Mouse (Mus musculus) gastrocnemius, adult 2 months (tissue): ENCODE measurements around the gene Agl. TPM values are rescaled to one million over a fixed set of nuclear protein-coding genes. Genes with fewer than 3 reads are reported as not detected.

ENCODE experiments used
- DNase-seq: peaks from one replicate; pipeline ENCODE4 v3.0.0; 2022
- H3K27ac ChIP-seq: fragments of 200-600 bp; 2 replicates; pipeline ENCODE4 v1.8.1; 2022; ENCODE audit warnings: mild to moderate bottlenecking
- H3K4me3 ChIP-seq: fragments of 200-600 bp; 2 replicates; pipeline ENCODE4 v1.8.1; 2022; ENCODE audit warnings: mild to moderate bottlenecking, moderate library complexity
- CTCF ChIP-seq: fragments of 200-600 bp; IDR thresholded peaks from 2 replicates; pipeline ENCODE4 v1.8.1; 2022; ENCODE audit warnings: antibody characterized with exemption, mild to moderate bottlenecking, moderate library complexity
- intact Hi-C: fragments of 180-260 bp; cut with DNase I; formaldehyde crosslinking; loops from one replicate; pipeline ENCODE4 v1.15.1; 2025
- long read RNA-seq, 2 experiments: library from polyadenylated mRNA; stranded (forward); transcript quantifications; one replicate each; pipeline ENCODE4 v2.0.0; 2021
- total RNA-seq, 2 experiments: library from RNA; stranded (reverse); gene quantifications; 2 replicates each; pipeline ENCODE4 v1.2.3; 2021

Agl gene
- total RNA-seq: 1,000 to 10,000 TPM in 1 of 2 experiments, 100 to 1,000 TPM in 1; 657 to 1,000 TPM
- long read RNA-seq, experiment 1, full-length matches to known transcripts: 109 of 248 reads
- long read RNA-seq, experiment 1, partial matches to known transcripts: 24 of 248 reads
- long read RNA-seq, experiment 1, other reads (novel, unspliced or antisense): 115 of 248 reads
- long read RNA-seq, experiment 2, full-length matches to known transcripts: 102 of 248 reads
- long read RNA-seq, experiment 2, partial matches to known transcripts: 65 of 248 reads
- long read RNA-seq, experiment 2, other reads (novel, unspliced or antisense): 81 of 248 reads

DNA sequence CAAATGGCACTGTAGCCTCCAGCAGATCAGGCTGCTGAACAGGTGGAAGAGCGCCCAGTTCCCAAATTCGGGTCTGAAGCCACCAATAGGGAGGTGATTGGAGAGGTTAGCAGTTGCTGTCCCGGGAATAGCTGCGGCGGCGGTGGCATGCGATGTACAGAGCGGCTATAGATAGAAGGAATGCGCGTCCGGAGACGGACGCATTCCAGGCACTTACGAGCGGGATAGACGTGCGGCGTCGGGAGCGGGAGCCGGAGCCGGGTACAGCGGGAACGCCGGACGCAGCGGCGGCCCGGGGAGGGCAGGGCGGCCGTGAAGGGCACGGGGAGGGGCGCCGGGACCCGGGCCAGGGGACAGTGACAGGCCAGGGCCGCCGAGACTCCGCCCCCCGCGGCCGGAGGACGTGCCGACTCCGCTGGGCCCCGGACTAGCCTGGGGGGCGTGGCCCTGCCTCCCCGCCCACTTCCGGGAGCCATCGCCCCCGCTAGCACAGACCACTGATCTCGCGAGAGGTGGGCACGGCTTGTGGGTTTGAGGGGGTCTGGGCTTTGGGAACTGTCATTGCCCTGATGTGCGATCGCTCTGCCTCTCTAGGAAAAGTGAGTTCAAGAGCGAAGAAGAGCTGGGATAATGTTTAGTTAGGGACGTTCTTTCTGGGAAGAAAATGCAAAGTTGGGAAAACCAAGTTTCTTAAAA, at the start of gene Agl:
Gene Agl, minus strand, starts transcription at position 356 of the 696 bp plus-strand sequence.
- Histone ChIP-seq H3K27ac (peak within 1 kb of the TSS; percentile 98), H3K4me3 (peak within 1 kb of the TSS; percentile 82)
- DNase-seq: peak; percentile 100
- TF ChIP-seq CTCF: no peak
- intact Hi-C loops: no loop called here

DNA sequence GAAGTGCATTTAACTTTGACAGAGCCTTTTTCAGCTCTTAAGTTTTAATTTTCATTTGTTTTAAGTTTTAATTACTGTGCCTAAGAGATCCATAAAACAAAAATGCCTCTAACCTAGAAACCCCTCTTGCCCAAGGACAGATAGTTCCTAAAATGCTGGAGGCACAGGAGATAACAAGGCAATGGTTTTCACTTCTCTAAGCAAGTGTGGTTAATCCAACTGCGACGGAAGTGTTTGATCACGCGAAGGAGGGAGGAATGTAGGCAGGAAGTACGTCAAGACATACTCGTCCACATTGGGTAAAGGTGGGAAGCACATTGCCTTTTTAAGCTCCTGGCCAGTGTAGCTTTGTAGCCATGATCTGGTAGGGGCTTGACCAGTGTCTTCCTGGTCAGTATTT, 49.6 kb upstream of the Agl start:
- no peak for DNase-seq
- no peak overlapping the region for H3K4me3 ChIP-seq
- intact Hi-C loops: loop anchor here (10.0 kb wide), 1 partner anchor 823 kb away; no protein-coding TSS in a partner anchor
- no peak for TF ChIP-seq CTCF
- no peak overlapping the region for H3K27ac ChIP-seq

DNA sequence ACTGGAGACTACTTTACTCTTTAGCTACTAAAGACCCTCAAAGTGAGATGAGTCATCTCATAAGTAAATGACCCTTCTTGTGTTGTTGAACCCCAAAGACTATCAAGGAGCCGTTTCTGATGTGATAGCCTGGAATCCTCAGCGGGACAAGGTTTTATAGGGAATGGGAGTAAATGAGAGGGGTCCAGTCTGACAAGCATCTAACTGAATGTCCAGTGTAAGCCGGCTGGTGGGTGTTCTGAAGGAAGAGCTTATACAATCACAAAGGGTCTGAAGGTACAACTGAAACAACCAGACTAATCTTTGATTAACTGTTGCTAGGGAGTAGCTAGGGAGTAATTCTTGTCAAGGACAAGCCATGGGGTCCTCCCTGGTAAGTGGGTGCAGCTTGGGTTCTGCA, 44.5 kb upstream of the Agl start:
- no peak for TF ChIP-seq CTCF
- no peak for DNase-seq

DNA sequence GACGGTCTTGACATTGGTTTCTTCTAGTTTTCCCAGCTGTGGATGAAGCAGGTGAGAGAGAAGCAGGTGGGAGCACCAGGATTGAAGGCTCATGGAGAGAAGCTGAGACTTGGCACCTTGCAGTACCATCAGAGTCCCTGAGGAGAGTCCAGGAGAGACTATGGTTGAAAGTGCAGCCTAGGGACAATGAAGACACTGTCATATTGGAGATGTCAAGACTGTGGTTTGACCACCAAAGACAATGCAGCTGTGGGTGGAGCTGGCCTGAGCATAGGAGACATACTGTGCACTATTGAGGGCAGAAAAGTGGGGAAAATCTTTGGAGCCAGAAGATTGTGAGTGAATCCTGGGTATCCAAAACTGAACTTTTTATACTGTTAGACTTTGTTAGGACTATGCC, 42.4 kb upstream of the Agl start:
- intact Hi-C loops: loop anchor here (10.0 kb wide), 1 partner anchor 816 kb away; no protein-coding TSS in a partner anchor
- no peak for TF ChIP-seq CTCF
- no peak overlapping the region for H3K4me3 ChIP-seq
- DNase-seq: no peak
- no peak overlapping the region for H3K27ac ChIP-seq

More for the DNA sequence above, 44.5 kb upstream of the Agl start:
- Histone ChIP-seq H3K4me3 (no peak overlapping the region), H3K27ac (no peak overlapping the region)
- intact Hi-C loops: loop anchor here (10.0 kb wide), 1 partner anchor 818 kb away; no protein-coding TSS in a partner anchor

DNA sequence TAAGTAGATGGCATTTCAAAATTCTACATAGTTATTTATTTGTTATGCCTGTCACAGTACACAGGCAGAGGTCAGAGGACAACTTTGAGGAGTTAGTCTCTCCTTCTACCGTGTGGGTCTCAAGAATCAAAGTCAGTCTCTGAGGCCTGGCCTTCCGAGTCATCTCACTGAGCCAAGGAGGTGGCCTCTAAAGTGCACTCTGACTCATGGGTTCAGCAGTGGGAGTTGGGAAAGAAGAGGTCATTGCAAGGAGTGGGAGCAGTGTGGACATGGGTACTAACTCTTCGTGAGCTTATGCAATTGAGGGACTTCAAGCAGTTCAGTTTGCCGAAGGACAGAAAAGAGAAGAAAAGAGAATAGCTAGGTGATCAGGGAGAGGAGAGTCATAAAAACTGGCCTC, 41.0 kb upstream of the Agl start:
- Histone ChIP-seq H3K4me3 (no peak overlapping the region), H3K27ac (no peak overlapping the region)
- intact Hi-C loops: no loop called here
- DNase-seq: no peak
- TF ChIP-seq CTCF: no peak

DNA sequence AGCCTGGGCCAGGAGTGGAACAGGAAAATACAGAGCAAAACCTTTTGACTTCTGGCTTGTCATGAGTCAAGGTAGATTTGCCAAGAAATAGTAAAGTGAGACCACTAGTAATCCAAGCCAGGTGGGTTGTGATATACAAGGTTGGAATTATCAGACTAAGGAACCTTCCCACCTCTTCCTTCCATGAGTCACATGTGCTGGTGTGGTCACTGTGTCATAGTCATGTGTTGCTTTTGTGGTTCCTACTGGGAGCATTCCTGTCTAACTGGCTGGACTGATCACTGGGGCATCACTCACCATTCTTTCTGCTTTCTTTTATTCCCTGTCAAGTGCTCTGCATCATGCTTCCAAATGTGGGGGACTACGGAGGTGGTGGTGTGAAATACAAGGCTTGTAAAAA, 40.1 kb upstream of the Agl start:
- Histone ChIP-seq H3K4me3 (no peak overlapping the region), H3K27ac (no peak overlapping the region)
- intact Hi-C loops: no loop called here
- TF ChIP-seq CTCF: no peak
- DNase-seq: no peak

DNA sequence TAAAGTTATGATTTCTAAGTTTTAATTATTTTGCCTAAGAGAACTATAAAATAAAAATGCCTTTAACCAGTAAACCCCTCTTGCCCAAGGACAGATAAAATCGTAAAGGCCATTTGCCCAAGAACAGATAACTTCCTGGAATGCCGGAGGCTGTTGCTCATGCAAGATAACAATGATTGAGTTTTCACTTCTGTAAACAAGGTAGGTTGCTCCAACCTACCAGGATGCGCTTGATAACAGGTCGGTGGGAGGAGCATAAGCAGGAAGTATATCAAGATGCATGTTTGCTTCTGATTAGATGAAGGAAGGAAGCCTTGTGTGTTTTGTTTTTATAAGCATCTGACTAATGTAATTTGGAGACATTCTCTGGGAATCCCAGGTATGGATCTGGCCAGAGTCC, 38.1 kb upstream of the Agl start:
- TF ChIP-seq CTCF: no peak
- DNase-seq: no peak
- Histone ChIP-seq H3K4me3 (no peak overlapping the region), H3K27ac (no peak overlapping the region)
- intact Hi-C loops: no loop called here

DNA sequence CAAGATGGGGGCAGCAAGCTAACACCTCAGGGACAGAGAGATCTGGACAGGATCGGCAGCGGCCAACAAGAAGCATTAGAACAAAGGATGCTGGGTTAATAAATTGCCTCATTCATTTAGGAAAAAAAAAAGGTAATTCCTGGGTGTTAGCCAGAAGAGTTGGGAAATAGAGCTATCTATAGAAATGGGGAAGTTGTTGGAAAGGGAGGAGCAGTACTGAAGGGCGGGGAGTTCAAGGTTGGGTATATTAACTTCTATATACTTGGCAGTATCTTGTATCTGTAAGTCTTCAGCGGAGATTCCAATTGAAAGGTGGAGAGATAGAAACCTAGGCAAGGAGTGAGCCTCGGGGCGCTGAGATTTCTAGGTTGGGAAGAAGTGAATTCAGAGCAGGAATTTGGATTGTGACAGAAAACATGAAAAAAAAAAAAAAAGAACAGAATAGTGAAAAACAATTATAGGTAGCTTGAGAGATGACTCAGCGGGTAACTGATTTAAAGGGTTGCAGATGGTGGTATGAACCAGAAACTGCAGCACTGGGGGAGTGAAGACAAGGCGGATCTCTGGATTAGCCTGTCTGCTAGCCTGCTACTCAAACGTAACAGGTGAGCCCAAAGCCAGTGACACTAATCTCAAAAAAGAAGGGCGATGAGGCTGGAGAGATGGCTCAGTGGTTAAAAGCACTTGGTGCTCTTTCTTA, 37.1 kb upstream of the Agl start:
- DNase-seq: no peak
- no peak for TF ChIP-seq CTCF
- Histone ChIP-seq H3K27ac (no peak overlapping the region), H3K4me3 (no peak overlapping the region)
- intact Hi-C loops: no loop called here

DNA sequence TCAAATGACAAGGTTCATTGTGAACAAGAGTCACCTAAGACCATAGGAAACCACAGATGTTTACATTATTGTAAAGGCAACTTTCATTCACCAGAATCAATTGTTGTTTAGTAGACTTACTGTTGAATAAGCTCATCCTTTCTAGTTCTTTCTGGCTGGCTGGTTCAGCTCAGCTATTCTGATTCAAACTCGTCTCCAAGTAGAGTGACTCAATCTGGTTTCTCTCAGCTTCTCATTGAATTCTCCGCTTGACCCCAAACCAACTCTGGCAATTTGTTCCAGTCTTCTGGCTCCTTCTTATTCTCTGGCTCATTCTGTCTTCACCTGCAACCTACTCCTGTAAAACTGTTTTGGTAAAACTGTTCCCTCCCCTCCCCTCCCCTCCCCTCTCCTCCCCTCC, 33.3 kb upstream of the Agl start:
- no peak for DNase-seq
- Histone ChIP-seq H3K4me3 (no peak overlapping the region), H3K27ac (no peak overlapping the region)
- intact Hi-C loops: no loop called here
- no peak for TF ChIP-seq CTCF

DNA sequence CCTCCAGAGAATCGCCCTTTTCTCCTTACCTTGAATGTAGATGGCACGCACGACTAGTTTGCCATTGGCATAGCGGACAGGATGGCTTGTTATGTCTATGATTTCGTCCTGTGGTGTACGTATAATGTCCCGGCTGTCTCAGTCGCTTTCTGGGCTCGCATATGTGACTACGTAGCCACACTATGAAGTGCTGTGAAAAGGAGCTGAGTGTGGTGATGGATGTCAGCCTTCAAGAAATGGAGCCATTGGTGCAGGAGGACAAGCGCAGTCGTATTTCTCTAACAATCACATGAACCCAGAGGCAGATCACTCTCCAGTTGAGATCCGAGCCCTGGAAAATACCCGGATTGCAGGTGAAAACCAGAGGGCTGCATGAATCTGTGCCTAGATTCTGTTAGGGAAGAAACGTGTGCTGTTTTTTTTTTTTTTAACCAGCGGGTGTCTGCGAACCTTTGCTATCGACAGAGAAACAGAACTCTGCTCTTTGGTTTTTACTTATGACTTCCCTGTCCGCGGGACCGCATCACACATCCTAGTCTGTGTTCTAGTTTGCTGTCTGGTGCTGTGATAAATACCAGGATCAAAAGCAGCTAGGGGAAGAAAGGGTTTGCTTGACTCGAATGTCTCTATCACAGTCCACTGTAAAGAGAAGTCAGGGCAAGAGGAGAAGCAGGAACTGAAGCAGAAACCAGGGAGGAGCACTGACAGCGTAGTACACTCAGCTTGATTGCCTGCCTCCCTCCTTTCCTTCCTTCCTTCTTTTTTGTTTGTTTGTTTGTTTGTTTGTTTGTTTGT, 28.9 kb upstream of the Agl start:
- no peak for DNase-seq
- no peak for TF ChIP-seq CTCF
- Histone ChIP-seq H3K4me3 (no peak overlapping the region), H3K27ac (no peak overlapping the region)
- intact Hi-C loops: loop anchor here (5.0 to 10.0 kb wide), 4 partner anchors 65 to 505 kb away; partner anchors contain the start of genes Cdc14a and Sass6

DNA sequence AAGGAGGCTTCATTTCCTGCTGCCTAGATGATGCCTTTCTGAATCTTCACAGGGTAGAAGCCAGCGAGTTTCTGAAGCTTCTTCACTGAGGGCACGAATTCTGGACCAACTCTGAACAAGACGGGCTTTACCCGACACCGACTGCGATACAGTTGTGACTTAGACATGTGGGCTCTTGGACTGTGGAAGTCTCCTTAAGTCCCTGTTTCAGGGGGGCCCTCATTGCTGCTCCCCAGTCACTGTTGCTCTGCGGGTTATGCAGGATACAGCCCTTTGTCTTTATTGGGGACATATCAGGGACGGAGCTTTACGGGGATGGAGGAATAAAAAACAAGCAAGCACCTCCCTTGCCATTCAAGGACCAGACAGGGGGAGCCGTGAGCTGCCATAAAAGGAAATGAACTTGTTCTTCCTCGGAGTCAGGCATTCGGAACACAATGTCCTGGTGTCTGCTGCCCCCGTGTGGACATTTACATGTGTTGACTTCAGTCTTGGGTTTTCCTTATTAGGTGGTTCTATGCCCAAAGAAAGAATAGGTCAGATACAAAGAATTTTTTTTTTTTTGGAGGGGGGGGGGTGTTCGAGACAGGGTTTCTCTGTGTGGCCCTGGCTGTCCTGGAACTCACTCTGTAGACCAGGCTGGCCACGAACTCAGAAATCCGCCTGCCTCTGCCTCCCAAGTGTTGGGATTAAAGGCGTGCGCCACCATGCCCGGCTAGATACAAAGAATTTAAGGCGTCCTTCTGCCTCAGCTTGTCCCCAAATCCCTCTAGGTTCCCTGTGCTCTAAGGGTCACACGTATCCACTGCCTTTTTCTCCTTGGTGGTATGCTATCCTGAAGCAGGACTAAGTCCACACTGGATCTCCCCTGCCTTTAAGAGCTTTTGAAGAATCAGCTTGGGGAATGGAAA, 28.1 kb upstream of the Agl start:
- intact Hi-C loops: loop anchor here (5.0 to 10.0 kb wide), 4 partner anchors 64 to 504 kb away; partner anchors contain the start of genes Cdc14a and Sass6
- H3K4me3 ChIP-seq: peak overlapping the region; percentile 74
- peak overlapping the region; percentile 88 for H3K27ac ChIP-seq
- DNase-seq: peak; percentile 88
- peak; percentile 79 for TF ChIP-seq CTCF
